Mouse (Mus musculus) bone marrow macrophage, adult 2 months (primary cell): ENCODE data around the gene Scaf8. TPM values are rescaled to one million over a fixed set of nuclear protein-coding genes. Genes with fewer than 3 reads are reported as not detected.

Experiments
- H3K27ac ChIP-seq: 2 replicates; pipeline ENCODE4 v1.5.1; 2012; ENCODE audit warnings: low read depth, low read length; ENCODE audit not compliant: insufficient read depth
- H3K4me1 ChIP-seq: 2 replicates; pipeline ENCODE4 v1.6.1; 2012; ENCODE audit warnings: low read length; ENCODE audit not compliant: control insufficient read depth, insufficient read depth
- H3K4me3 ChIP-seq: 2 replicates; pipeline ENCODE4 v1.5.1; 2012; ENCODE audit warnings: mild to moderate bottlenecking, low read length, moderate library complexity; ENCODE audit not compliant: insufficient read depth
- CTCF ChIP-seq: IDR thresholded peaks from 2 replicates; pipeline ENCODE4 v1.5.1; 2012; ENCODE audit warnings: low read depth, mild to moderate bottlenecking, low read length, moderate library complexity
- POLR2A ChIP-seq: IDR thresholded peaks from 2 replicates; pipeline ENCODE4 v1.6.1; 2012; ENCODE audit warnings: mild to moderate bottlenecking, low read depth, low read length, borderline replicate concordance
- polyA plus RNA-seq: library from polyadenylated mRNA; stranded (reverse); fragments of >200 nt; gene quantifications from 2 replicates; pipeline ENCODE4 v1.2.4, GENCODE M21; 2012; ENCODE audit not compliant: missing spikeins, insufficient read depth, insufficient read length

The Scaf8 gene
- polyA plus RNA-seq, 1 experiment: 22.3 TPM

GRCm38 (mm10) chr17:3207529-3208240 is 92.9 kb downstream of the Scaf8 start:
- Histone ChIP-seq H3K4me1 (peaks cover 48% of the 10 kb centered on the region), H3K4me3 (no peak overlapping the region), H3K27ac (no peak overlapping the region)
- TF ChIP-seq CTCF (no peak), POLR2A (no peak)

- no peak for TF ChIP-seq CTCF
- no peak for TF ChIP-seq POLR2A
- peaks cover 48% of the 10 kb centered on the region for H3K4me1 ChIP-seq
Measured at GRCm38 (mm10) chr17:3208471-3208870, 93.7 kb downstream of the Scaf8 start.

GRCm38 (mm10) chr17:3209581-3209980 is 94.8 kb downstream of the Scaf8 start:
- TF ChIP-seq CTCF: no peak
- TF ChIP-seq POLR2A: no peak
- no peak overlapping the region for H3K27ac ChIP-seq
- H3K4me1 ChIP-seq: peaks cover 40% of the 10 kb centered on the region
- no peak overlapping the region for H3K4me3 ChIP-seq

More at GRCm38 (mm10) chr17:3208471-3208870, 93.7 kb downstream of the Scaf8 start:
- no peak overlapping the region for H3K4me3 ChIP-seq
- H3K27ac ChIP-seq: no peak overlapping the region

GRCm38 (mm10) chr17:3210134-3210533 is 95.4 kb downstream of the Scaf8 start:
- TF ChIP-seq POLR2A (no peak), CTCF (no peak)
- Histone ChIP-seq H3K27ac (no peak overlapping the region), H3K4me1 (peaks cover 38% of the 10 kb centered on the region), H3K4me3 (no peak overlapping the region)

GRCm38 (mm10) chr17:3212105-3212504 is 97.3 kb downstream of the Scaf8 start:
- H3K27ac ChIP-seq: no peak overlapping the region
- TF ChIP-seq CTCF: no peak
- no peak for TF ChIP-seq POLR2A
- no peak overlapping the region for H3K4me3 ChIP-seq
- peaks cover 20% of the 10 kb centered on the region for H3K4me1 ChIP-seq

GRCm38 (mm10) chr17:3212886-3213285 is 98.1 kb downstream of the Scaf8 start:
- TF ChIP-seq POLR2A (no peak), CTCF (no peak)
- H3K27ac ChIP-seq: no peak overlapping the region
- H3K4me1 ChIP-seq: peaks cover 15% of the 10 kb centered on the region
- no peak overlapping the region for H3K4me3 ChIP-seq

GRCm38 (mm10) chr17:3214852-3215251 is 100.1 kb downstream of the Scaf8 start:
- Histone ChIP-seq H3K4me1 (peaks cover 3% of the 10 kb centered on the region; the same call in 1 of the 2 replicates), H3K4me3 (no peak overlapping the region), H3K27ac (no peak overlapping the region)
- TF ChIP-seq POLR2A (no peak), CTCF (no peak)

- TF ChIP-seq CTCF (no peak), POLR2A (no peak)
- H3K4me1 ChIP-seq: no peaks in the 10 kb centered on the region
- no peak overlapping the region for H3K27ac ChIP-seq
- no peak overlapping the region for H3K4me3 ChIP-seq
Measured at GRCm38 (mm10) chr17:3217023-3217422, 102.3 kb downstream of the Scaf8 start.

- no peak overlapping the region for H3K4me3 ChIP-seq
- no peaks in the 10 kb centered on the region for H3K4me1 ChIP-seq
- no peak overlapping the region for H3K27ac ChIP-seq
- TF ChIP-seq CTCF (no peak), POLR2A (no peak)
Measured at GRCm38 (mm10) chr17:3218364-3218763, 103.6 kb downstream of the Scaf8 start.

GRCm38 (mm10) chr17:3218916-3219315 is 104.1 kb downstream of the Scaf8 start:
- no peak for TF ChIP-seq CTCF
- TF ChIP-seq POLR2A: no peak
- H3K4me1 ChIP-seq: no peaks in the 10 kb centered on the region
- no peak overlapping the region for H3K4me3 ChIP-seq
- no peak overlapping the region for H3K27ac ChIP-seq
